Mouse (Mus musculus): ENCODE measurements around the gene Tmprss11e. TPM values are rescaled to one million over a fixed set of nuclear protein-coding genes. Genes with fewer than 3 reads are reported as not detected.

Gene Tmprss11e
- polyA plus RNA-seq (2015; fragmentation: Nextera tagmentation; extraction: Ambion mirVana), result not detected in 2 replicates

DNA sequence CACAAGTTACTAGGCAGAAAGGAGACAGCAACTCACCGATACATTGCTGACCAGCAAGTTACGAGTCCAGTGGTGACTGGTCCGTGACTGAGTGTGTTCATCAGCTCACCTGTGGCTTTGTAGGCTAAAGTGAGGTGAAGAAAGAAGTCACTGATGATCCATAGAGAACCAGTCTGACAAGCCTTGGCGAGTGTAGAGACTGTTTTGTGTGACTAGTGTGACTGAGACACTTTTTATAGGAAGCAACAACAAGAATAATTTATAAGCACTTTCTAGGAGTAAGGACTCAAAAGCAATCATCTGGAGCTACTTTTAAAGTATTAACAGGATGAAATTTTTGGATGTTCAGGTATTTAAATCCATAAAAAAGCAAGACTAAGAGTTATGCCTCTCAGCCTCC, at the start of gene Tmprss11e:
Gene Tmprss11e, minus strand, starts transcription at position 101 of the 400 bp plus-strand sequence.
- H3K9me3 ChIP-seq (ENCODE audit: low read length), result no peaks in the 10 kb centered on the region
- H3K4me3 ChIP-seq (ENCODE audit: low read length), result no peak within 1 kb of the TSS
- H3K4me1 ChIP-seq (ENCODE audit: insufficient read depth, low read length), result no peaks in the 10 kb centered on the region
- no peak for ATAC-seq (ENCODE audit: low FRiP score, low TSS enrichment)
- no peaks in the 10 kb centered on the region for H3K36me3 ChIP-seq (ENCODE audit: insufficient read depth, low read length)
- H3K27ac ChIP-seq (ENCODE audit: low read length), result no peak within 1 kb of the TSS
- no peaks in the 10 kb centered on the region for H3K27me3 ChIP-seq (ENCODE audit: insufficient read depth, low read length)
- 74% methylated on average over 4 of the region's 4 CpGs for WGBS
- H3K4me2 ChIP-seq (replicated peaks; ENCODE audit: low read depth, low read length), result no peak within 1 kb of the TSS
- H3K9ac ChIP-seq (replicated peaks; ENCODE audit: low read length), result no peak within 1 kb of the TSS

DNA sequence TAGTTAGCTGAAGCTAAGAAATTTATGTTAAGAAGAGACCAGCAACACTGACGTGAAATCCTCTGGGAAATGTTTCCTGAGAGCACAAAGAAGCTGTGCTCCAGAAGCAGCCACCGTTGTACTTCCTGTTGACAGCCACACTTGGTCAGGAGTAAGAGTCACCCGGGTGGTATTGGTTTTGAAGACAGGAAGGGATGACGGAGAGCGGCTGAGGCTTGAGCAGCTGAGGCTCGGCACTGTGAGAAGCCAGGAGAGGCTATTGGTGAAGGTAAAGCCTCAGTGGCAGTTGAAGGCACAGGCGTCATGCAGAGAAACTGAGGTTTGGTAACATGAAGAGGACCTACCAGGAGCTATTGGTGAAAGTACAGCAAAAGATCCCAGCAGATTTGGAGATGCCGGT, 47.2 kb upstream of the Tmprss11e start:
- no peak overlapping the region for H3K9ac ChIP-seq (replicated peaks; ENCODE audit: low read length)
- WGBS, result 66% methylated on average over 8 of the region's 8 CpGs
- H3K36me3 ChIP-seq (ENCODE audit: insufficient read depth, low read length), result no peaks in the 10 kb centered on the region
- no peak for ATAC-seq (ENCODE audit: low FRiP score, low TSS enrichment)
- H3K27ac ChIP-seq (ENCODE audit: low read length), result no peak overlapping the region
- no peaks in the 10 kb centered on the region for H3K4me1 ChIP-seq (ENCODE audit: insufficient read depth, low read length)
- H3K4me2 ChIP-seq (replicated peaks; ENCODE audit: low read depth, low read length), result no peak overlapping the region
- no peak overlapping the region for H3K4me3 ChIP-seq (ENCODE audit: low read length)
- no peaks in the 10 kb centered on the region for H3K27me3 ChIP-seq (ENCODE audit: insufficient read depth, low read length)
- H3K9me3 ChIP-seq (ENCODE audit: low read length), result no peaks in the 10 kb centered on the region

DNA sequence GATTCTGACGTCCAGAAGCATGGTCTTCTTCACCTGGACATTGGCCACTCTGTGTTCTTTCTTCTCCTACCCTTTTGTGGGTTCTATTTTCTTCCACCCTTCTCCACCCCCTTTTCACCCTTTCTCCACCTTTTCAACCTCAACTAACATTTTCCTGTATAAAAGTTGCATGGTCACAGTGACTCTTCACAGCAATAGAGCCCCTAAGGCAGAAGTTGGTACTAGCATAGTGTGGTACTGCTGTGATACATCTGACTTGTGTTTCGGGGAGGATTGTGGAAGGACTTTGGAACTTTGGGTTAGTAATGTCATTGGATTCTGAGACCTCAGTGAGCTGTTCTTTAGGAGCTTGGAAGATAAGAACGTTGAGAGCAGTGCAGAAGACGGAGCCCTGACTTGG, 46.6 kb upstream of the Tmprss11e start:
- Histone ChIP-seq H3K36me3 (ENCODE audit: insufficient read depth, low read length) (no peaks in the 10 kb centered on the region), H3K4me1 (ENCODE audit: insufficient read depth, low read length) (no peaks in the 10 kb centered on the region), H3K27ac (ENCODE audit: low read length) (no peak overlapping the region), H3K9me3 (ENCODE audit: low read length) (no peaks in the 10 kb centered on the region), H3K4me2 (replicated peaks; ENCODE audit: low read depth, low read length) (no peak overlapping the region), H3K9ac (replicated peaks; ENCODE audit: low read length) (no peak overlapping the region), H3K27me3 (ENCODE audit: insufficient read depth, low read length) (no peaks in the 10 kb centered on the region), H3K4me3 (ENCODE audit: low read length) (no peak overlapping the region)
- WGBS, result 54% methylated on average over 4 of the region's 4 CpGs
- ATAC-seq (ENCODE audit: low FRiP score, low TSS enrichment), result no peak

DNA sequence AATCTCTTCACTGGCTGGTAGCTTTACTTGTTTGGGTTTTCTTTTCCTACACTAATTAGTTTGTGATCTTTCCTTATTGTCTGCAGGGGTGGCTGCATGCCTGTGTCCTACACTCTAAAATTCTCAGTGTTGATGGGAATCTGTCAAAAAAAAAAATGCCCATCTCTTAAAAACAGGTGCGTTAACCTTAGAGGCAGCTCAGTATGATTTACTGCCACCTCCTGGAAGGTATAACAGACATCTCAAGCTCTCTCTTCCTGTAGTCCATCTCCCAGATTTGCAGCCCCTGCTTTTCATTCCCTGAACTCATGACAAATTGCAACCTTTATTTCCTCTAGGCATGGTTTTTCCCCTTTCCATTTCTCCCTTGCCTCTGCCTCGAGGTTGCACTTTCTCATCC, 44.3 kb upstream of the Tmprss11e start:
- H3K4me3 ChIP-seq (ENCODE audit: low read length), result no peak overlapping the region
- H3K9me3 ChIP-seq (ENCODE audit: low read length), result no peaks in the 10 kb centered on the region
- no peak for ATAC-seq (ENCODE audit: low FRiP score, low TSS enrichment)
- 52% methylated on average over 2 of the region's 2 CpGs for WGBS
- no peaks in the 10 kb centered on the region for H3K36me3 ChIP-seq (ENCODE audit: insufficient read depth, low read length)
- H3K4me1 ChIP-seq (ENCODE audit: insufficient read depth, low read length), result no peaks in the 10 kb centered on the region
- H3K27me3 ChIP-seq (ENCODE audit: insufficient read depth, low read length), result no peaks in the 10 kb centered on the region
- no peak overlapping the region for H3K27ac ChIP-seq (ENCODE audit: low read length)
- no peak overlapping the region for H3K4me2 ChIP-seq (replicated peaks; ENCODE audit: low read depth, low read length)
- no peak overlapping the region for H3K9ac ChIP-seq (replicated peaks; ENCODE audit: low read length)

DNA sequence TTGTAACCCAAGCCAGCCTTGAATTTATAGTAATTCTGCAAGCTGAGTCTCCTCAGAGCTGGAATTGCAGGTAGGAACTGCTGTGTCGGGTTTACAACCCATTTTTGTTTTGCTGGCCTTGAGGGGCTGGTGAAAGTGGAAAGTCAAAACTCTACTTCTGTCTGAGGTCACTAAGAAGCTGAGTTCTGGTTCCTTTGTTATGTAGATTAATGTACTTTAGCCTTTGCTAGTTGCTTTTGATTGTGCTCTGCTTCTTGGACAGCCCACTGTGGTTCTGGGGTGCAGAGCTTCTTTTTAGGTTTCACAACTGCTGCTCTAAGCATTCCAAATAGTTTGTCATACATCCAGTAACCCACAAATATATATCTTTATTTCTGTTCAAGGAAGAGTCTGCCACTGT, 41.2 kb upstream of the Tmprss11e start:
- Histone ChIP-seq H3K27ac (ENCODE audit: low read length) (no peak overlapping the region), H3K9ac (replicated peaks; ENCODE audit: low read length) (no peak overlapping the region), H3K4me2 (replicated peaks; ENCODE audit: low read depth, low read length) (no peak overlapping the region), H3K36me3 (ENCODE audit: insufficient read depth, low read length) (no peaks in the 10 kb centered on the region), H3K27me3 (ENCODE audit: insufficient read depth, low read length) (no peaks in the 10 kb centered on the region), H3K9me3 (ENCODE audit: low read length) (no peaks in the 10 kb centered on the region), H3K4me3 (ENCODE audit: low read length) (no peak overlapping the region), H3K4me1 (ENCODE audit: insufficient read depth, low read length) (no peaks in the 10 kb centered on the region)
- ATAC-seq (ENCODE audit: low FRiP score, low TSS enrichment), result no peak
- 39% methylated on average over 1 of the region's 1 CpGs for WGBS

DNA sequence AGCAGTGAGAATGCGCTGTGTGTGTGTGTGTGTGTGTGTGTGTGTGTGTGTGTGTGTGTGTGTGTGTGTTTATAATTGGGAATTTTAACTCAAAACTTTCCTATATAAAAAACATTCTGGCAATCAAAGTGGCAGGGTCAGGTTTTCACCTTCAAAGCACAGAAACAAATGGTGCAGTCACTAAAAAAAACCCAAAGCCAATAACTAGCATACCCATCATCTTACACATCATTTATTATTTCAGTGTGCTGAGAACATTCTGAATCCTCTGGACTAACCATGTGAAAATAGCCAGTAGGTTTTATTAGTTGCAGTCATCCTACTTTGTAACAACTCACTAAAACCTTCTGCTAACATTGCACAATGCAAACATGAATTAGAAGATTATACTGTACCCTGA, 38.6 kb upstream of the Tmprss11e start:
- Histone ChIP-seq H3K36me3 (ENCODE audit: insufficient read depth, low read length) (no peaks in the 10 kb centered on the region), H3K4me3 (ENCODE audit: low read length) (no peak overlapping the region), H3K9ac (replicated peaks; ENCODE audit: low read length) (no peak overlapping the region), H3K27ac (ENCODE audit: low read length) (no peak overlapping the region), H3K4me2 (replicated peaks; ENCODE audit: low read depth, low read length) (no peak overlapping the region), H3K9me3 (ENCODE audit: low read length) (no peaks in the 10 kb centered on the region), H3K4me1 (ENCODE audit: insufficient read depth, low read length) (no peaks in the 10 kb centered on the region), H3K27me3 (ENCODE audit: insufficient read depth, low read length) (no peaks in the 10 kb centered on the region)
- ATAC-seq (ENCODE audit: low FRiP score, low TSS enrichment), result no peak
- WGBS, result 88% methylated on average over 1 of the region's 1 CpGs

DNA sequence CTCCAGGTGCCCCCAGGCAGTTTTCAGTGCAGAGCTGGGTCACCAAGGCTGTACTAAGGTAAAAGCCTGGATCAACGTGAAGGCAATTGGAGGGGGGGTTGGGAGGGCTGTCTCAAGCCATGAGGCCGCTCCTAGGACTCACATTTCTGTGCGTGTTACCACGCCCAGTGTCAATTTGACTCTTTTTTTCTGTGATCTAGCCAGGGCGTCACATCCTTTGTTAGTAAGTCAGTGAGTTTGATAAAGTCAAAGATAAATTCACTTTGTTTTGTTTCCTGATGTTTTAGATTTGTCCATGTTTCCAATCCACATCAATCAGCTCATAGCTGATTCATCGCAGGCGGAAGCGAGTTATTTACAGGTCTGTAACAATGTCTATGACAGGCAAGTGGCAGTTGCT, 37.4 kb upstream of the Tmprss11e start:
- no peak for ATAC-seq (ENCODE audit: low FRiP score, low TSS enrichment)
- Histone ChIP-seq H3K4me1 (ENCODE audit: insufficient read depth, low read length) (no peaks in the 10 kb centered on the region), H3K4me3 (ENCODE audit: low read length) (no peak overlapping the region), H3K36me3 (ENCODE audit: insufficient read depth, low read length) (no peaks in the 10 kb centered on the region), H3K9ac (replicated peaks; ENCODE audit: low read length) (no peak overlapping the region), H3K9me3 (ENCODE audit: low read length) (0 out of 2 replicates have a peak, but pooled peaks cover 4% of the 10 kb centered on the region), H3K27ac (ENCODE audit: low read length) (no peak overlapping the region), H3K27me3 (ENCODE audit: insufficient read depth, low read length) (no peaks in the 10 kb centered on the region), H3K4me2 (replicated peaks; ENCODE audit: low read depth, low read length) (no peak overlapping the region)
- WGBS, result 58% methylated on average over 8 of the region's 8 CpGs

DNA sequence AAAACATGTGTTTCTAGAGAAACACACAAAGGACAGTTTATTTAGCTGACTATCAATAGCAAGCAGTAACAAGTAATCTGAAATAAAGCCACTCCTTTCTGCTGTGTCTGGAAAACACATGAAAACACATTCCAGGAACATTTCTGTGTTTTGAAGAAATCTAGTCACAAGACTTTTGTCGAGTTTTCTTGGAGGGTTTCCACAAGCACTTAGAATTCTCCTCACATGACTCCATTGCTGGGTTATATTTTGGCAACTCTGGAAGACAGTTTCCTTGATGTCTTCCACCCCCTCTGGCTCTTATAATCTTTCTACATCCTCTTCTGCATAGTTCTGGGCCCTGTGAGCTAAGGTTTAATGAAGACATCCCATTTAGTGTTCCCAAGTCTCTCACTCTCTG, 32.9 kb upstream of the Tmprss11e start:
- Histone ChIP-seq H3K27ac (ENCODE audit: low read length) (no peak overlapping the region), H3K4me2 (replicated peaks; ENCODE audit: low read depth, low read length) (no peak overlapping the region), H3K4me3 (ENCODE audit: low read length) (no peak overlapping the region), H3K9ac (replicated peaks; ENCODE audit: low read length) (no peak overlapping the region), H3K36me3 (ENCODE audit: insufficient read depth, low read length) (no peaks in the 10 kb centered on the region), H3K4me1 (ENCODE audit: insufficient read depth, low read length) (no peaks in the 10 kb centered on the region), H3K27me3 (ENCODE audit: insufficient read depth, low read length) (no peaks in the 10 kb centered on the region), H3K9me3 (ENCODE audit: low read length) (0 out of 2 replicates have a peak, but pooled peaks cover 4% of the 10 kb centered on the region)
- no peak for ATAC-seq (ENCODE audit: low FRiP score, low TSS enrichment)
- WGBS, result 78% methylated on average over 1 of the region's 1 CpGs

DNA sequence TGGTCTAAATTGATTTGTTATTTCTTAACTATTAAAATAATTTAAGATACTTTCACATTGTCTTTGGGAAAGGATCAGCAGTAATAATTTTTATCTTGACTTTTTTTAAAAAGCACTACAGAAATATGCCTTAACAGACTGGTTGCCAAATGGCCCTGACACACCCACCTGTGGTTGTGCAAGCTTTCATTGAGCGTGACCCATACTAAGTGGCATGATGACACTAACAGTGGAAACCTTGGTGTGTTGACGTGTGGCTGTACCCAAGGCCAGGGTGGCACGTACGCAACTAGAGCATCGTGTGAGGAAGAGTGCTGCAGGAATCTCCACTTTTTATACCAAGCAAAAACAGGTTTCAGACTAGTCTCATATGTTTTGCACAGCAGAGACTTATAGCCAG, 31.3 kb upstream of the Tmprss11e start:
- H3K27me3 ChIP-seq (ENCODE audit: insufficient read depth, low read length), result no peaks in the 10 kb centered on the region
- H3K9me3 ChIP-seq (ENCODE audit: low read length), result 0 out of 2 replicates have a peak, but pooled peaks cover 4% of the 10 kb centered on the region
- H3K27ac ChIP-seq (ENCODE audit: low read length), result no peak overlapping the region
- 85% methylated on average over 5 of the region's 5 CpGs for WGBS
- no peaks in the 10 kb centered on the region for H3K4me1 ChIP-seq (ENCODE audit: insufficient read depth, low read length)
- no peak overlapping the region for H3K4me3 ChIP-seq (ENCODE audit: low read length)
- no peak overlapping the region for H3K4me2 ChIP-seq (replicated peaks; ENCODE audit: low read depth, low read length)
- ATAC-seq (ENCODE audit: low FRiP score, low TSS enrichment), result no peak
- no peaks in the 10 kb centered on the region for H3K36me3 ChIP-seq (ENCODE audit: insufficient read depth, low read length)
- no peak overlapping the region for H3K9ac ChIP-seq (replicated peaks; ENCODE audit: low read length)

DNA sequence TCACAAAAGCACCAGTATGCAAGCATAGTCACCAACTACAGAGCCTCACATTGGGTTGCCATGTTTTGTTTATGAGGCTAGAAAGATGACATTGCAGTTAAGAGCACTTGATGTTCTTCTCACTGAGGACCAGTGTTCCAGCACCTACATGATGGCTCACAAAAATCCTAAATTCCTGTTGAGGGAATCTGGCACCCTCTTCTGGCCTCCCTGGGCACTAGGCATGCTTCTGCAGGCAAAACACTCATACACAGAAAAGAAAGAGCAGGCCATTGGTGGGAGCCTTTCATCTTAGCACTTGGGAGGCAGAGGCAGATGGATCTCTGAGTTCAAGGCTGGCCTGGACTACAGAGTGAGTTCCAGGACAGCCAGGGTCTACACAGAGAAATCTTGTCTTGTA, 25.4 kb upstream of the Tmprss11e start:
- H3K4me2 ChIP-seq (replicated peaks; ENCODE audit: low read depth, low read length), result no peak overlapping the region
- no peak for ATAC-seq (ENCODE audit: low FRiP score, low TSS enrichment)

More for the DNA sequence above, 25.4 kb upstream of the Tmprss11e start:
- Histone ChIP-seq H3K27ac (ENCODE audit: low read length) (no peak overlapping the region), H3K27me3 (ENCODE audit: insufficient read depth, low read length) (no peaks in the 10 kb centered on the region), H3K4me1 (ENCODE audit: insufficient read depth, low read length) (no peaks in the 10 kb centered on the region), H3K9ac (replicated peaks; ENCODE audit: low read length) (no peak overlapping the region), H3K9me3 (ENCODE audit: low read length) (no peaks in the 10 kb centered on the region), H3K36me3 (ENCODE audit: insufficient read depth, low read length) (no peaks in the 10 kb centered on the region), H3K4me3 (ENCODE audit: low read length) (no peak overlapping the region)
